Mouse (Mus musculus) frontal cortex, postnatal 36 days (tissue): ENCODE results near the gene Dxo.
"Not testable (repeated sequence)": the region's sequence is repeated elsewhere in the genome, so short reads cannot be mapped to it uniquely, and the experiment has no call there.

Experiments
- DNase-seq, 2 experiments: peaks; one replicate each; pipeline ENCODE4 v3.0.0; 2022; ENCODE audit warnings: low spot score in 2 of 2

The Dxo gene

GRCm38 (mm10) chr17:34836856-34837221, at the start of gene Dxo, which contains the start of gene Stk19:
TSS of gene Dxo (plus strand) at chr17:34837019.
TSS of gene Stk19 (minus strand) at chr17:34836945.
- DNase-seq, result peak; percentile 98 to 99

- DNase-seq, result no peak
Measured at GRCm38 (mm10) chr17:34795016-34795415, 41.8 kb upstream of the Dxo start.

- DNase-seq, result peak; percentile 17 to 28
Measured at GRCm38 (mm10) chr17:34795633-34796032, 41.2 kb upstream of the Dxo start.

- no peak for DNase-seq
Measured at GRCm38 (mm10) chr17:34796311-34797140, 40.3 kb upstream of the Dxo start.

- DNase-seq, result not testable (repeated sequence)
Measured at GRCm38 (mm10) chr17:34797211-34797995, 39.4 kb upstream of the Dxo start.

- not testable (repeated sequence) for DNase-seq
Measured at GRCm38 (mm10) chr17:34798071-34798470, 38.7 kb upstream of the Dxo start.

- no peak for DNase-seq
Measured at GRCm38 (mm10) chr17:34798866-34799530, 37.8 kb upstream of the Dxo start.

GRCm38 (mm10) chr17:34799531-34799925, 37.3 kb upstream of the Dxo start:
- no peak for DNase-seq

- DNase-seq, result not testable (repeated sequence)
Measured at GRCm38 (mm10) chr17:34800781-34801305, 36.0 kb upstream of the Dxo start.

GRCm38 (mm10) chr17:34802756-34803155, 34.1 kb upstream of the Dxo start:
- DNase-seq, result not testable (repeated sequence)

GRCm38 (mm10) chr17:34803367-34803766, 33.5 kb upstream of the Dxo start:
- not testable (repeated sequence) for DNase-seq

GRCm38 (mm10) chr17:34804301-34804700, 32.5 kb upstream of the Dxo start, which contains the start of gene Cyp21a1:
TSS of gene Cyp21a1 (minus strand) at chr17:34804561.
- not testable (repeated sequence) for DNase-seq

- DNase-seq, result no peak
Measured at GRCm38 (mm10) chr17:34804871-34805562, 31.8 kb upstream of the Dxo start.

- DNase-seq, result no peak
Measured at GRCm38 (mm10) chr17:34807176-34807575, 29.6 kb upstream of the Dxo start.

GRCm38 (mm10) chr17:34808599-34809205, 28.1 kb upstream of the Dxo start:
- DNase-seq, result no peak

- DNase-seq, result not testable (repeated sequence)
Measured at GRCm38 (mm10) chr17:34810411-34810810, 26.4 kb upstream of the Dxo start.

GRCm38 (mm10) chr17:34810811-34811210, 26.0 kb upstream of the Dxo start:
- DNase-seq, result not testable (repeated sequence)

- DNase-seq, result no peak
Measured at GRCm38 (mm10) chr17:34811275-34811674, 25.5 kb upstream of the Dxo start.

- DNase-seq, result peak; percentile 24 to 29
Measured at GRCm38 (mm10) chr17:34813747-34814146, 23.1 kb upstream of the Dxo start.

GRCm38 (mm10) chr17:34814818-34815370, 21.9 kb upstream of the Dxo start:
- DNase-seq, result no peak
